Mouse (Mus musculus) kidney, adult 2 months (tissue): Measurements from ENCODE around the gene Arntl2. TPM values are rescaled to one million over a fixed set of nuclear protein-coding genes. Genes with fewer than 3 reads are reported as not detected.

Experiments used
- DNase-seq: peaks from one replicate; pipeline ENCODE4 v3.0.0; 2021
- H3K27ac ChIP-seq: fragments of 200-500 bp; 2 replicates; pipeline ENCODE4 v1.5.1; 2012; ENCODE audit warnings: low read depth, low read length, control low read depth, inconsistent platforms; ENCODE audit not compliant: insufficient read depth
- H3K27me3 ChIP-seq: fragments of 200-500 bp; replicated peaks from 2 replicates; pipeline ENCODE4 v1.6.1; 2012; ENCODE audit warnings: mild to moderate bottlenecking, moderate library complexity, low read length, inconsistent platforms; ENCODE audit not compliant: control insufficient read depth, insufficient read depth
- H3K36me3 ChIP-seq: fragments of 200-500 bp; 2 replicates; pipeline ENCODE4 v1.6.1; 2012; ENCODE audit warnings: mild to moderate bottlenecking, moderate library complexity, low read length, inconsistent platforms; ENCODE audit not compliant: control insufficient read depth, insufficient read depth
- H3K4me1 ChIP-seq: fragments of 200-500 bp; 2 replicates; pipeline ENCODE4 v1.6.1; 2011; ENCODE audit warnings: low read length; ENCODE audit not compliant: control insufficient read depth, insufficient read depth
- H3K4me3 ChIP-seq: fragments of 200-500 bp; 2 replicates; pipeline ENCODE4 v1.5.1; 2011; ENCODE audit warnings: mild to moderate bottlenecking, low read depth, low read length, control low read depth; ENCODE audit not compliant: insufficient read depth
- CTCF ChIP-seq: fragments of 200-500 bp; conservative IDR thresholded peaks from 2 replicates; pipeline ENCODE4 v1.5.1; 2011; ENCODE audit warnings: low read depth, mild to moderate bottlenecking, control low read depth, low read length, moderate library complexity, mixed read lengths; ENCODE audit not compliant: insufficient read depth, insufficient read length
- POLR2A ChIP-seq: fragments of 200-500 bp; IDR thresholded peaks from one replicate; pipeline ENCODE4 v1.6.1; 2011; ENCODE audit warnings: low read depth, low read length, control low read depth
- WGBS: fragments of 180-500 bp; shearing (Covaris S2); methylation state at CpG from one replicate; pipeline ENCODE4 v1.1.7; 2018; 5-methylcytosine and 5-hydroxymethylcytosine counted together
- polyA plus RNA-seq: library from polyadenylated mRNA; depleted of rRNA; stranded (reverse); fragments of >200 nt; gene quantifications from 2 replicates; pipeline ENCODE4 v1.2.3, GENCODE M21; 2012

The Arntl2 gene
- polyA plus RNA-seq, 1 experiment = 3.3 TPM

DNA sequence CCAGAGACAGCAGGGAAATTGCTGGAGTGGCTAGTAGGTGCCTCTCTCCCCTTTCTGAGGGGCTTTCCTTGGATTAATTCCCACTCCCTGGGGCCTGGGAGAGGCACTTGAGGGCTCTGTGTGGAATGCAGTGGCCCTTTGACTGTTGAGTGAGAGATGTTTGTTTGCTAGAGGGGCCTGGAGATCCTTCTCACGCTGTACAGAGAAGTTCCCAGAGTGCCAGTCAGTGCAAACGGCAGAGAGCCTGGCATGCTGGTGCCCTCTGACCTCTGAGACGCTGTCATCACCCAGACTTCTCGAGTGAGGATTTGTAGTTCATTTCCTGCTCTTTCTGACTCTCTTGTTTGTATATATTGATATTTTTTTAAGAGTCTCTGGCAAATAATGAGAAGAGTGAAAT, 39.9 kb downstream of the Arntl2 start:
- DNase-seq = no peak
- H3K4me3 ChIP-seq = no peak overlapping the region
- no peaks in the 10 kb centered on the region for H3K36me3 ChIP-seq
- no peak overlapping the region for H3K27ac ChIP-seq
- TF ChIP-seq CTCF (no peak), POLR2A (no peak)
- no peaks in the 10 kb centered on the region for H3K27me3 ChIP-seq
- 24% methylated on average over 4 of the region's 4 CpGs for WGBS
- no peaks in the 10 kb centered on the region for H3K4me1 ChIP-seq

DNA sequence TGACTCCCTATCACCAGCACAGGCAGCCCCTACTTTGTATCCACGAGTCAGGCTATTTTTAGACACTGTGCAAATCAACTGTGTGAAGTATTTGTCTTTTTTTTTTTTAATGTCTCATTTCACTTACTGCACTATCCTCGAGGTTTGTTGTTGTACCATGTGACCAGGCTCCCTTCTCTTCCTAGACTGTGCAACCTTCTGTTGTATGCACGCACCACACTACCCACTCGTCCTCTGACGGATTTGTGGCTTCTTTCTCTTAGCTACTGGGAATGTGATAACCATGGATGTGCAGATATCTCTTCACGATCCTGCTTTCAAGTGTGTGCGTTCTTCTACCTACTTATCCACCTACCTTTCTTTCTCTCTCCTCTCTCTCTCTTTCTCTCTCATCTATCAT, 41.5 kb downstream of the Arntl2 start:
- Histone ChIP-seq H3K4me3 (no peak overlapping the region), H3K27me3 (no peaks in the 10 kb centered on the region), H3K36me3 (no peaks in the 10 kb centered on the region), H3K27ac (no peak overlapping the region), H3K4me1 (no peaks in the 10 kb centered on the region)
- WGBS = 69% methylated on average over 7 of the region's 7 CpGs
- DNase-seq = no peak
- TF ChIP-seq POLR2A (no peak), CTCF (no peak)

DNA sequence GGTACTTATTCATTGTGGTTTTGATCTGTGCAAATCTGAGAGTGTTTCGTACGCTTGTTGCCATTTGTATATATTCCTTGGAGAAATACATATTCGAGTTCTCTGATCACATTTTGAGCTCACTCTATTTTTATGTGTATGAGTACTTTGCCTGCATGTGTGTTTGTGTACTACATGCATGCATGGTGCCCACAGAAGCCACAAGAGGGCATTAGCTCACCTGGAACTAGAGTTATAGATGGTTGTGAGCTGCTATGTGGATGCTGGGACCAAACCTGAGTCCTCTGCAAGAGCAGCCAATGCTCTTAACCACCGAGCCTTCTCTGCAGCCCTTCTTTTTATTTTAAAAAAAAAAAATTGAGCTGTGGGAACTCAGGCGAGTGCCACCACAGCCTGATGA, 42.5 kb downstream of the Arntl2 start:
- H3K4me3 ChIP-seq = no peak overlapping the region
- H3K36me3 ChIP-seq = no peaks in the 10 kb centered on the region
- no peaks in the 10 kb centered on the region for H3K27me3 ChIP-seq
- H3K27ac ChIP-seq = no peak overlapping the region
- DNase-seq = no peak
- TF ChIP-seq POLR2A = no peak
- WGBS = 97% methylated on average over 5 of the region's 5 CpGs
- H3K4me1 ChIP-seq = no peaks in the 10 kb centered on the region

DNA sequence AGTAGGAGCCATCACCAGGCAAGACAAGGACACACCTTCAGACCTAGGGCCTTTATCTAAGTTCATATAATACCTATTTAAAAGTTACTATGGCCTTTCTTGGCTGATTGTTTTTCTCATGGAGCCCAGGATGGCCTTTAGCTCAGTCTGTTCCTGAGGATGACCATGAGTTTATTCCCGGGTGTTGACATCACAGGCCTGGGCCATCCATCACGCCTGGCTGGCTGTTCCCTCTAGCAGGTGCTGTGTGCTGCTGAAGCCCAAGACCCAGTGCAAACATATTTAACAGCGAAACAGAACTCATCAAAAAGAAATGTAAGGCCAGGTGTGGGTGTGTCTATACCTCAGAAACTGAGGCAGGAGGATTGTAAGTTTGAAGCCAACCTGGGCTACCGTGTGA, 43.0 kb downstream of the Arntl2 start:
- WGBS = 93% methylated on average over 4 of the region's 4 CpGs
- Histone ChIP-seq H3K27me3 (no peaks in the 10 kb centered on the region), H3K4me3 (no peak overlapping the region), H3K4me1 (no peaks in the 10 kb centered on the region), H3K27ac (no peak overlapping the region), H3K36me3 (no peaks in the 10 kb centered on the region)
- DNase-seq = no peak
- TF ChIP-seq CTCF = no peak

DNA sequence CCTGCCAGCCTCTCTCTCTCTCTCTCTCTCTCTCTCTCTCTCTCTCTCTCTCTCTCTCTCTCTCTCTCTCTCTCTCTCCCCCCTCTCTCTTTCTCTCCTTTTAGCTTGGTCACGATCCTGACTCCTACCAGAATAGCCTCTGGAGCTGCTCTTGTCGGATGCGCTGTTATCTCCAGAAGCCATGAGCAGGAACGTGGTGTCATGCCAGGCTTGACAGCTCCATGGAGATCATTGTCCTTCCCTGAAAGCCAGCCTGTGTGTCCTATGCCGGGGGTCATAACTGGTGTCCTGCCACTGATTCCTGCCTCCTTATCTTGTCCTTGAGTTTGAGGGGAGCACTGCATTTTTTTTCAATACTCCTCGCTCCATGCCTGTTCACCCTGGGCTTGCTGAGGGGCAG, 49.0 kb downstream of the Arntl2 start:
- WGBS = 93% methylated on average over 6 of the region's 6 CpGs
- Histone ChIP-seq H3K27me3 (no peaks in the 10 kb centered on the region), H3K4me1 (no peaks in the 10 kb centered on the region), H3K4me3 (no peak overlapping the region), H3K27ac (no peak overlapping the region), H3K36me3 (no peaks in the 10 kb centered on the region)
- no peak for DNase-seq
- TF ChIP-seq POLR2A = no peak

DNA sequence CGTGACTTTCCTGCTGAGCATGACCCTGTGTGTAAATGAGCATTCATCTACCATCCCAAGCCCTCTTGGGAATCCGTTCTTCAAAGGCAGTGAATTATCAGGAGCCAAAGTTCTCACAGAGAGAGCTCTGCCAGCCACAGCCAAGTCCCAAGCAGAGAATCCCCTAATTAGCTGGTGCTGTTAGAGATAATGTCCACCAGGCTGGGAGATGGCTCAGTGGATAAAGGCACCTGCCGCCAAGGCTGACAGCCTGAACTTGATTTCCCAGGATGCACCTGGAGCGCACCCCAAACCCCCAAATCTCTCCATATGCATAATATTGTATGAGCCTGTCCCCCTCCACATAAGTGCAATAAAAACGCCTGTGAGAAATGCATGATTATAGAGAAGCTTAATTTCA, 49.5 kb downstream of the Arntl2 start:
- Histone ChIP-seq H3K36me3 (no peaks in the 10 kb centered on the region), H3K4me3 (no peak overlapping the region), H3K27me3 (no peaks in the 10 kb centered on the region), H3K27ac (no peak overlapping the region), H3K4me1 (no peaks in the 10 kb centered on the region)
- TF ChIP-seq CTCF (no peak), POLR2A (no peak)
- DNase-seq = no peak
- 94% methylated on average over 5 of the region's 5 CpGs for WGBS

DNA sequence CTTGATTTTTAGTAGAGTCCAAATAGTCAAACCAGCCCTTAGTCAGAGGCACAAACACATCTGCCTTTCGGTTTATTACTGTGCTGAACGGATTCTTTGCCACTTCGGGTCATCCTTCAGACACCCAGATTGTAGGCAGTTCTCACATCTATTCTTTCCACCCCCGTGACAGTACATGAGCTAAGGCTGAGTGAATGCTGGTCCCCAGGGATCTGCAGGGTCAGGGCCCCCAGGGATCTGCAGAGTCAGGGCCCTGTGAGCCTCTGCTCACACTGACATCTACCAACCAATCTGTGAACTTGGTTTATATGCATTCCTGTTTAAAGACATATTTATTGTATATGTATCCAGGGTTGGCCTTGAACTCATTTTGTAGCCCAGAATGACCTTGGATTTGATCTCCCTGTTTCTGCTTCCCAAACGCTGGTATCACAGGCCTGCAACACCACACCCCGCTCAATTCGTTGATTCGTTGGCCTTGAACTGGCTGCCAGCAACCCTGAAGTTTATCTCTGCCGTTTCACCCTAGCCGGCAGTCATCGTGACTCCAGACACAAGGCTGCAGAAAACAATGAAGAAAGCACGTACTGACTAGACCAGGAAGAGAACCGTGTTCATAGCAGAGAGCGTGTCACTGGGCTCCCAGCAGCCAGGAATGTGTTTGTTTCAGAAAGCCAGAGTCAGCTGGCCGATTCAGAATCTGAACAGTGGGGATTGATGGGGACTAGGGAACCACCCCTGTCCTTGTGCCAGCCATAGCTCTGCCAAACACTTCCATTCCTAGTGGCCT, 50.3 kb downstream of the Arntl2 start:
- no peaks in the 10 kb centered on the region for H3K36me3 ChIP-seq
- no peaks in the 10 kb centered on the region for H3K4me1 ChIP-seq
- WGBS = 72% methylated on average over 15 of the region's 15 CpGs
- H3K4me3 ChIP-seq = no peak overlapping the region
- no peak for DNase-seq
- H3K27me3 ChIP-seq = no peaks in the 10 kb centered on the region
- no peak for TF ChIP-seq POLR2A
- TF ChIP-seq CTCF = no peak
- no peak overlapping the region for H3K27ac ChIP-seq

DNA sequence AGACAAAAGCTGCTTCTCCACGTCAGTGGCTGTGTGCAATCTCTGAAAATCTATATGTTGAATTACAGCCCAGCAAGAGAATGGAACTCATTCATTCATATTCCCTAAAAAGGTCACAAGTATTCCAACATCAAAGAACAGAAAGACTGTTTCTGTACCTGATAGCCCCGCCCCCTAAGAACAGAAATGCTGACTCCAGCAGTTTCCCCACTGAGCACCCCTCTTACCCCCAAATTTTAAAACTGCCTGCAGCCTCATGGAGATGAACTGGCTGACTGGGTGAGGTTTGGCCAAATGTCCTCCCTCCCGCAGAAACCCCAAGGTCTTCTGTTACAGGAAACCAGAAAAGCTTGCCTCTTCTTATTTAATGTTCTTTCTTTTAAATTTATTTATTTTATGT, 51.5 kb downstream of the Arntl2 start:
- Histone ChIP-seq H3K27me3 (no peaks in the 10 kb centered on the region), H3K4me1 (no peaks in the 10 kb centered on the region), H3K36me3 (no peaks in the 10 kb centered on the region), H3K27ac (no peak overlapping the region), H3K4me3 (no peak overlapping the region)
- TF ChIP-seq POLR2A (no peak), CTCF (no peak)
- no peak for DNase-seq
- WGBS = 93% methylated on average over 3 of the region's 3 CpGs
